Mouse (Mus musculus) midbrain, embryonic 11.5 days (tissue): ENCODE results near the gene Sf3b1. TPM values are rescaled to one million over a fixed set of nuclear protein-coding genes. Genes with fewer than 3 reads are reported as not detected.
"Not testable (repeated sequence)": the region's sequence is repeated elsewhere in the genome, so short reads cannot be mapped to it uniquely, and the experiment has no call there.

Experiments
- ATAC-seq: fragments of 200-750 bp; cut with Nextera tagmentation; 2 replicates; pipeline ENCODE4 v1.8.0; 2017; ENCODE audit warnings: moderate TSS enrichment, moderate library complexity; ENCODE audit not compliant: low FRiP score
- DNase-seq: peaks from one replicate; pipeline ENCODE4 v3.0.0; 2015; ENCODE audit warnings: low spot score; ENCODE audit errors: missing footprints
- H3K27ac ChIP-seq: fragments of 300-500 bp; sonication (generic); 2 replicates; pipeline ENCODE4 v1.5.1; 2014; ENCODE audit warnings: low read depth, low read length
- H3K27me3 ChIP-seq: fragments of 300-500 bp; sonication (generic); 2 replicates; pipeline ENCODE4 v1.6.1; 2014; ENCODE audit warnings: mild to moderate bottlenecking, low read length, moderate library complexity, mixed read lengths; ENCODE audit not compliant: control insufficient read depth, insufficient read depth
- H3K36me3 ChIP-seq: fragments of 300-500 bp; sonication (generic); 2 replicates; pipeline ENCODE4 v1.6.1; 2014; ENCODE audit warnings: mild to moderate bottlenecking, low read length, moderate library complexity, mixed read lengths; ENCODE audit not compliant: control insufficient read depth, insufficient read depth
- H3K4me1 ChIP-seq: fragments of 300-500 bp; sonication (generic); 2 replicates; pipeline ENCODE4 v1.6.1; 2014; ENCODE audit warnings: low read length; ENCODE audit not compliant: control insufficient read depth, insufficient read depth
- H3K4me2 ChIP-seq: fragments of 300-500 bp; sonication (generic); 2 replicates; pipeline ENCODE4 v1.6.1; 2014; ENCODE audit warnings: mild to moderate bottlenecking, moderate library complexity
- H3K4me3 ChIP-seq: fragments of 300-500 bp; sonication (generic); 2 replicates; pipeline ENCODE4 v1.5.1; 2014; ENCODE audit warnings: low read depth, low read length
- H3K9ac ChIP-seq: fragments of 300-500 bp; sonication (generic); 2 replicates; pipeline ENCODE4 v1.6.1; 2014; ENCODE audit warnings: low read length
- H3K9me3 ChIP-seq: fragments of 300-500 bp; sonication (generic); 2 replicates; pipeline ENCODE4 v1.6.1; 2016; ENCODE audit warnings: low read length; ENCODE audit not compliant: control insufficient read depth
- WGBS: fragments of 180-500 bp; shearing (Covaris S2); extraction: QIAGEN DNeasy Blood & Tissue Kit; methylation state at CpG from one replicate; pipeline ENCODE4 v1.1.7; 2014; 5-methylcytosine and 5-hydroxymethylcytosine counted together
- polyA plus RNA-seq: library from polyadenylated mRNA; unstranded; fragments of >200 nt; fragmentation: Nextera tagmentation; extraction: Ambion mirVana; gene quantifications from 2 replicates; pipeline ENCODE4 v1.2.1, GENCODE M21; 2014

Gene Sf3b1
- polyA plus RNA-seq, 1 experiment from 2014 or later, result 366 TPM

- DNase-seq, H3K4me3 ChIP-seq, H3K27ac ChIP-seq, H3K27me3 ChIP-seq, H3K9ac ChIP-seq, H3K4me2 ChIP-seq, ATAC-seq, H3K4me1 ChIP-seq, H3K9me3 ChIP-seq: not testable (repeated sequence)
- WGBS, result 97% methylated on average over 2 of the region's 2 CpGs
- peaks cover 22% of the 10 kb centered on the region; the same call in 1 of the 2 replicates for H3K36me3 ChIP-seq
Measured at GRCm38 (mm10) chr1:55008313-55008712, 19.0 kb downstream of the Sf3b1 start.

- ATAC-seq (no peak), DNase-seq (no peak)
- H3K9me3 ChIP-seq, result no peaks in the 10 kb centered on the region
- H3K27ac ChIP-seq, result no peak overlapping the region
- H3K9ac ChIP-seq, result no peak overlapping the region
- no peak overlapping the region for H3K4me2 ChIP-seq
- peaks cover 35% of the 10 kb centered on the region for H3K36me3 ChIP-seq
- H3K27me3 ChIP-seq, result no peaks in the 10 kb centered on the region
- WGBS, result 92% methylated on average over 5 of the region's 5 CpGs
- H3K4me1 ChIP-seq, result no peaks in the 10 kb centered on the region
- H3K4me3 ChIP-seq, result no peak overlapping the region
Measured at GRCm38 (mm10) chr1:54993581-54993980, 33.7 kb downstream of the Sf3b1 start.

GRCm38 (mm10) chr1:54986248-54986647, 41.0 kb downstream of the Sf3b1 start:
- peaks cover 16% of the 10 kb centered on the region for H3K36me3 ChIP-seq
- ATAC-seq, result no peak

GRCm38 (mm10) chr1:54985831-54986230, 41.5 kb downstream of the Sf3b1 start:
- Histone ChIP-seq H3K27me3 (no peaks in the 10 kb centered on the region), H3K36me3 (peaks cover 14% of the 10 kb centered on the region), H3K9ac (no peak overlapping the region), H3K9me3 (no peaks in the 10 kb centered on the region), H3K4me3 (no peak overlapping the region), H3K27ac (no peak overlapping the region), H3K4me1 (no peaks in the 10 kb centered on the region), H3K4me2 (no peak overlapping the region)
- no peak for DNase-seq
- no peak for ATAC-seq
- 94% methylated on average over 3 of the region's 3 CpGs for WGBS

More at GRCm38 (mm10) chr1:54986248-54986647, 41.0 kb downstream of the Sf3b1 start:
- no peak overlapping the region for H3K27ac ChIP-seq
- no peak overlapping the region for H3K4me3 ChIP-seq
- no peak overlapping the region for H3K4me2 ChIP-seq
- no peak overlapping the region for H3K9ac ChIP-seq
- no peaks in the 10 kb centered on the region for H3K4me1 ChIP-seq
- peak; percentile 89 for DNase-seq
- no peaks in the 10 kb centered on the region for H3K9me3 ChIP-seq
- 95% methylated on average over 5 of the region's 5 CpGs for WGBS
- no peaks in the 10 kb centered on the region for H3K27me3 ChIP-seq

GRCm38 (mm10) chr1:54984154-54984553, 43.1 kb downstream of the Sf3b1 start:
- peak; percentile 81 for DNase-seq
- no peak overlapping the region for H3K4me2 ChIP-seq
- no peak overlapping the region for H3K27ac ChIP-seq
- H3K4me3 ChIP-seq, result no peak overlapping the region
- ATAC-seq, result no peak
- H3K4me1 ChIP-seq, result no peaks in the 10 kb centered on the region
- whole genome bisulfite sequencing, result 89% methylated on average over 7 of the region's 7 CpGs
- H3K36me3 ChIP-seq, result peaks cover 8% of the 10 kb centered on the region; the same call in 1 of the 2 replicates
- no peaks in the 10 kb centered on the region for H3K27me3 ChIP-seq
- H3K9me3 ChIP-seq, result no peaks in the 10 kb centered on the region
- H3K9ac ChIP-seq, result no peak overlapping the region

GRCm38 (mm10) chr1:54983339-54983738, 43.9 kb downstream of the Sf3b1 start:
- no peak overlapping the region for H3K4me3 ChIP-seq
- WGBS, result 66% methylated on average over 3 of the region's 3 CpGs
- H3K36me3 ChIP-seq, result peaks cover 5% of the 10 kb centered on the region; the same call in 1 of the 2 replicates
- no peaks in the 10 kb centered on the region for H3K9me3 ChIP-seq
- no peak overlapping the region for H3K9ac ChIP-seq
- H3K4me1 ChIP-seq, result no peaks in the 10 kb centered on the region
- ATAC-seq (no peak), DNase-seq (no peak)
- no peak overlapping the region; the same call in 1 of the 2 replicates for H3K27ac ChIP-seq
- no peaks in the 10 kb centered on the region for H3K27me3 ChIP-seq
- no peak overlapping the region for H3K4me2 ChIP-seq

- Histone ChIP-seq H3K9ac (no peak overlapping the region), H3K9me3 (no peaks in the 10 kb centered on the region), H3K27me3 (no peaks in the 10 kb centered on the region), H3K4me2 (no peak overlapping the region), H3K27ac (no peak overlapping the region), H3K4me1 (no peaks in the 10 kb centered on the region), H3K36me3 (peaks cover 5% of the 10 kb centered on the region; the same call in 1 of the 2 replicates), H3K4me3 (no peak overlapping the region)
- ATAC-seq, result no peak
- 98% methylated on average over 3 of the region's 3 CpGs for WGBS
- peak; percentile 85 for DNase-seq
Measured at GRCm38 (mm10) chr1:54982636-54983035, 44.6 kb downstream of the Sf3b1 start.

- Histone ChIP-seq H3K4me3 (no peak overlapping the region), H3K4me2 (no peak overlapping the region), H3K27me3 (no peaks in the 10 kb centered on the region), H3K9me3 (no peaks in the 10 kb centered on the region), H3K9ac (no peak overlapping the region), H3K27ac (no peak overlapping the region), H3K36me3 (no peaks in the 10 kb centered on the region), H3K4me1 (no peaks in the 10 kb centered on the region)
- WGBS, result 54% methylated on average over 1 of the region's 1 CpGs
- DNase-seq (peak; percentile 82), ATAC-seq (peak; percentile 66)
Measured at GRCm38 (mm10) chr1:54979226-54979984, 47.9 kb downstream of the Sf3b1 start.

GRCm38 (mm10) chr1:54971687-54972404, 55.4 kb downstream of the Sf3b1 start:
- Histone ChIP-seq H3K9me3 (no peaks in the 10 kb centered on the region), H3K4me3 (no peak overlapping the region), H3K36me3 (no peaks in the 10 kb centered on the region), H3K27ac (no peak overlapping the region), H3K4me1 (no peaks in the 10 kb centered on the region), H3K27me3 (no peaks in the 10 kb centered on the region), H3K9ac (no peak overlapping the region), H3K4me2 (no peak overlapping the region)
- ATAC-seq (no peak), DNase-seq (peak; percentile 53)
- 87% methylated on average over 5 of the region's 5 CpGs for WGBS
